Mouse (Mus musculus) thymus, adult 2 months (tissue): ENCODE measurements around the gene Epyc.

Experiments used
- CTCF ChIP-seq: fragments of 200-500 bp; IDR thresholded peaks from 2 replicates; pipeline ENCODE4 v1.5.1; 2012; ENCODE audit warnings: mild to moderate bottlenecking, control low read depth, low read length, moderate library complexity, borderline replicate concordance; ENCODE audit not compliant: control insufficient read depth, poor library complexity, insufficient read depth; ENCODE audit errors: extremely low read depth
- POLR2A ChIP-seq: fragments of 200-500 bp; IDR thresholded peaks from 2 replicates; pipeline ENCODE4 v1.6.1; 2012; ENCODE audit warnings: mild to moderate bottlenecking, low read length, control low read depth, moderate library complexity; ENCODE audit not compliant: control insufficient read depth, poor library complexity, insufficient read depth; ENCODE audit errors: extremely low read depth

DNA sequence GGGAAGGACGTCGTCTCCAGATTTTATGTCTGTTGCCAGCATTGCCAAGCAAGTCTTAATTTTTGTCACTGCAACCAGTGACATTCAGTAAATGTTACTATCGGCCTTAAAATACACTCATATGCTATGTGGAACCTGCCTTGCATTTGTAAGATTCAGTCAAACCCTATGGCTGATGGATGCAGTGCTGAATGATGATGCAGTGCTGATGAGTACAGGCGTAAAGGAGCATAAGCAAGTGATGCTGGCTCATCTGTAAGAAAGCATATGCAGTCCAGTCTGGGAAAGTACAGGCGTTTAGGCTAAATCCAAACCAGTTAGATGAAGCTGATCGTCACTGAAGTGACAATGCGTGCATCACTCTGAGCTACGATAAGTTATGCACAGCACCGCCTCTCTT, 78.8 kb downstream of the Epyc start:
- TF ChIP-seq CTCF, result no peak
- TF ChIP-seq POLR2A, result no peak
